Mouse (Mus musculus) B cell, adult 2 months (primary cell): ENCODE measurements around the gene Traf1.

Experiments used
- DNase-seq, 2 experiments: peaks; one replicate each; pipeline ENCODE4 v3.0.0; 2022

Traf1 gene

GRCm38 (mm10) chr2:34961481-34962036, at the start of gene Traf1:
TSS of gene Traf1 (minus strand) at chr2:34961772.
- peak; percentile 68 to 69 for DNase-seq

GRCm38 (mm10) chr2:34998956-34999355, 37.4 kb upstream of the Traf1 start:
- no peak for DNase-seq

GRCm38 (mm10) chr2:34996506-34996905, 34.9 kb upstream of the Traf1 start:
- DNase-seq: no peak

- no peak for DNase-seq
Measured at GRCm38 (mm10) chr2:34993696-34994356, 32.3 kb upstream of the Traf1 start.

- DNase-seq: no peak
Measured at GRCm38 (mm10) chr2:34992729-34993695, 31.4 kb upstream of the Traf1 start.

- no peak for DNase-seq
Measured at GRCm38 (mm10) chr2:34991966-34992365, 30.4 kb upstream of the Traf1 start.

- no peak for DNase-seq
Measured at GRCm38 (mm10) chr2:34989749-34990148, 28.2 kb upstream of the Traf1 start.

GRCm38 (mm10) chr2:34987595-34987994, 26.0 kb upstream of the Traf1 start:
- DNase-seq: no peak

- DNase-seq: no peak
Measured at GRCm38 (mm10) chr2:34984885-34985284, 23.3 kb upstream of the Traf1 start.

- DNase-seq: no peak
Measured at GRCm38 (mm10) chr2:34982906-34983698, 21.5 kb upstream of the Traf1 start.

- no peak for DNase-seq
Measured at GRCm38 (mm10) chr2:34982096-34982724, 20.6 kb upstream of the Traf1 start.

GRCm38 (mm10) chr2:34979459-34980011, 18.0 kb upstream of the Traf1 start:
- no peak for DNase-seq

GRCm38 (mm10) chr2:34978226-34978625, 16.7 kb upstream of the Traf1 start:
- DNase-seq: no peak

GRCm38 (mm10) chr2:34976945-34977658, 15.5 kb upstream of the Traf1 start:
- DNase-seq: peak; percentile 61 to 68

- DNase-seq: peak; percentile 48 to 51
Measured at GRCm38 (mm10) chr2:34976447-34976846, 14.9 kb upstream of the Traf1 start.

GRCm38 (mm10) chr2:34973087-34973486, 11.5 kb upstream of the Traf1 start:
- DNase-seq: no peak

GRCm38 (mm10) chr2:34971080-34971888, 9.7 kb upstream of the Traf1 start:
- no peak for DNase-seq

GRCm38 (mm10) chr2:34970092-34970750, 8.6 kb upstream of the Traf1 start:
- peak; percentile 76 to 79 for DNase-seq

- no peak for DNase-seq
Measured at GRCm38 (mm10) chr2:34969166-34969565, 7.6 kb upstream of the Traf1 start.
